Mouse (Mus musculus) forebrain, embryonic 13.5 days (tissue): ENCODE results near the gene Skint1. TPM values are rescaled to one million over a fixed set of nuclear protein-coding genes. Genes with fewer than 3 reads are reported as not detected.
"Not testable (repeated sequence)": the region's sequence is repeated elsewhere in the genome, so short reads cannot be mapped to it uniquely, and the experiment has no call there.

Experiments used
- ATAC-seq: fragments of 200-750 bp; cut with Nextera tagmentation; 2 replicates; pipeline ENCODE4 v1.8.0; 2017
- H3K27ac ChIP-seq: fragments of 300-500 bp; sonication (generic); 2 replicates; pipeline ENCODE4 v1.5.1; 2015; ENCODE audit warnings: inconsistent platforms, mild to moderate bottlenecking, moderate library complexity
- H3K27me3 ChIP-seq: fragments of 300-500 bp; sonication (generic); 2 replicates; pipeline ENCODE4 v1.6.1; 2015; ENCODE audit warnings: mild to moderate bottlenecking, inconsistent platforms
- H3K36me3 ChIP-seq: fragments of 300-500 bp; sonication (generic); 2 replicates; pipeline ENCODE4 v1.6.1; 2015; ENCODE audit warnings: mild to moderate bottlenecking, inconsistent platforms; ENCODE audit not compliant: poor library complexity, severe bottlenecking
- H3K4me1 ChIP-seq: fragments of 300-500 bp; sonication (generic); 2 replicates; pipeline ENCODE4 v1.6.1; 2015; ENCODE audit warnings: inconsistent platforms
- H3K4me2 ChIP-seq: fragments of 300-500 bp; sonication (generic); 2 replicates; pipeline ENCODE4 v1.6.1; 2015; ENCODE audit warnings: inconsistent platforms, mild to moderate bottlenecking, moderate library complexity
- H3K4me3 ChIP-seq: fragments of 300-500 bp; sonication (generic); 2 replicates; pipeline ENCODE4 v1.5.1; 2015; ENCODE audit warnings: mild to moderate bottlenecking, inconsistent platforms
- H3K9ac ChIP-seq: fragments of 300-500 bp; sonication (generic); 2 replicates; pipeline ENCODE4 v1.6.1; 2015; ENCODE audit warnings: mild to moderate bottlenecking, inconsistent platforms
- H3K9me3 ChIP-seq: fragments of 300-500 bp; sonication (generic); replicated peaks from 2 replicates; pipeline ENCODE4 v1.6.1; 2016; ENCODE audit warnings: inconsistent platforms
- WGBS: fragments of 180-500 bp; shearing (Covaris S2); methylation state at CpG from one replicate; pipeline ENCODE4 v1.1.7; 2015; 5-methylcytosine and 5-hydroxymethylcytosine counted together
- polyA plus RNA-seq: library from polyadenylated mRNA; unstranded; fragments of >200 nt; fragmentation: Nextera tagmentation; extraction: Ambion mirVana; gene quantifications from 2 replicates; pipeline ENCODE4 v1.2.1, GENCODE M21; 2015

Gene Skint1
- not detected in 2 replicates for polyA plus RNA-seq

DNA sequence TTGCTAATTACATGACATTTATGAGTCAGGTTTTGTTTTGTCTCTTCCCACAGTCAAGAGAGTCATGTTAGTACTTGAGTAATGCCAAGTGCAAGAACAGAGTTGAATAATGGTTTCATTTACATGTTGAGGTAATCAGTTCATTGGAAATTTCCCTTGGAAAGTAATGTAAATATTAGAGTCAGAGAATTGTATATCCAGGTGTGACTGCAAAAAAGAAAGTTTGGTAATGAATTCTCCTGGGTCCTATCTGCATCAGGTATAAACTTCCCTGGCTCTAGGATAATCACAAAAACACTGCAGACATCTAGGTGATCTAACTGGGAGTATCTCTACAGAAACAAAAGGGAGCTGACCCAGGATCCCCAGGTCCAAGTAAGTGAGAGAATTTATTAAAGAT is at the start of gene Skint1:
TSS of gene Skint1 (plus strand) at position 301 of the 400 bp plus-strand sequence.
- Histone ChIP-seq H3K27me3 (no peaks in the 10 kb centered on the region), H3K9me3 (no peaks in the 10 kb centered on the region), H3K4me2 (no peak within 1 kb of the TSS), H3K36me3 (no peaks in the 10 kb centered on the region), H3K9ac (no peak within 1 kb of the TSS), H3K27ac (no peak within 1 kb of the TSS), H3K4me3 (no peak within 1 kb of the TSS), H3K4me1 (no peaks in the 10 kb centered on the region)
- no peak for ATAC-seq

DNA sequence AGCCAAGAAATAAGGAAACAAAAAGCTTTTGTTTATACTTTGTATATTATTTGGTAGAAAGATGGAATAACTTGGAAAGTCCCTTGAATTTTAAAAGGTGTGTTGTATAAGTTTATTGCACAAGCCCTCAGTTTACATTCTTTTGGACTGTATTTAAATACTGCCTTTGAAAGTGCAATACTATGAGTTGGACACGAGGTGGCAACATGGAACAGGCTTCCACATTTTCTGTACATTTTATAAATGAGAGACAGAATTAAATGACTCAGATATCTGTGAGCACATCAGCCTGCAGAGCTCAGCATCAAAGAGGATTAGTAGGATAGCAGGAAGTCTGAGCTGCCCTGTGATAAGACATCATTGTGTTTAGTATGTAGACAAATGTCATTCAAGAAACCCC is 44.8 kb upstream of the Skint1 start:
- no peak overlapping the region for H3K4me3 ChIP-seq
- ATAC-seq, result no peak
- H3K27ac ChIP-seq, result no peak overlapping the region
- H3K9me3 ChIP-seq, result no peaks in the 10 kb centered on the region
- H3K4me2 ChIP-seq, result no peak overlapping the region
- H3K4me1 ChIP-seq, result no peaks in the 10 kb centered on the region
- H3K9ac ChIP-seq, result no peak overlapping the region
- H3K27me3 ChIP-seq, result no peaks in the 10 kb centered on the region
- 33% methylated on average over 1 of the region's 1 CpGs for WGBS
- H3K36me3 ChIP-seq, result no peaks in the 10 kb centered on the region

DNA sequence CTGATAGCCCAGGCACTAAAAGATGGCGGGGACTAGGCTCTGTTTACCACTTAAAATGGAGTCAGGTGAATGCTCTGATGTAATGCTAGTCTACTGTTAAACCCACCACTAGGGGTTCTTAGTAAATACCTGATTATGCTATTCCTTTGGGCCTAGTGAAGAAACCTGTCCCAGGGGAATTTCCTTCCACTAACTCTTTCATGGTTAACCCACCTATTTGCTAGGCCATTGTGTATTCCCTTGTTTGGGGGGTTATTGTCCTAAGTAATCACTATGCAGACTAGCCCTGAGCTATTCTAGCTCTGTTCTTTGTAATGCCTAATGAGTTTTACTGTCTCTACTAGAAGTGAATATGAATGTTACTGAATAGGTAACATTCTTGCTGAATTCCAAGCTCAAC is 42.8 kb upstream of the Skint1 start:
- not testable (repeated sequence) for H3K4me2 ChIP-seq, H3K27me3 ChIP-seq, H3K4me1 ChIP-seq, H3K27ac ChIP-seq, H3K36me3 ChIP-seq, H3K9me3 ChIP-seq, H3K4me3 ChIP-seq, ATAC-seq, H3K9ac ChIP-seq
- 81% methylated on average over 1 of the region's 1 CpGs for WGBS

GRCm38 (mm10) chr4:111963669-111964068 is 42.4 kb upstream of the Skint1 start:
- H3K4me3 ChIP-seq, result no peak overlapping the region
- WGBS, result 85% methylated on average over 3 of the region's 3 CpGs
- H3K27ac ChIP-seq, result no peak overlapping the region
- ATAC-seq, result no peak
- H3K4me1 ChIP-seq, result no peaks in the 10 kb centered on the region
- H3K36me3 ChIP-seq, result no peaks in the 10 kb centered on the region
- no peak overlapping the region for H3K9ac ChIP-seq
- no peaks in the 10 kb centered on the region for H3K9me3 ChIP-seq
- no peak overlapping the region for H3K4me2 ChIP-seq
- H3K27me3 ChIP-seq, result no peaks in the 10 kb centered on the region

GRCm38 (mm10) chr4:111972623-111973022 is 33.4 kb upstream of the Skint1 start, which contains the start of gene Skint7:
Skint7 (plus strand) TSS chr4:111972923.
- Histone ChIP-seq H3K36me3 (no peaks in the 10 kb centered on the region), H3K27ac (no peak within 1 kb of the TSS), H3K9me3 (no peaks in the 10 kb centered on the region), H3K4me1 (no peaks in the 10 kb centered on the region), H3K27me3 (no peaks in the 10 kb centered on the region), H3K9ac (no peak within 1 kb of the TSS), H3K4me2 (no peak within 1 kb of the TSS), H3K4me3 (no peak within 1 kb of the TSS)
- ATAC-seq, result no peak
- WGBS, result 93% methylated on average over 1 of the region's 1 CpGs

DNA sequence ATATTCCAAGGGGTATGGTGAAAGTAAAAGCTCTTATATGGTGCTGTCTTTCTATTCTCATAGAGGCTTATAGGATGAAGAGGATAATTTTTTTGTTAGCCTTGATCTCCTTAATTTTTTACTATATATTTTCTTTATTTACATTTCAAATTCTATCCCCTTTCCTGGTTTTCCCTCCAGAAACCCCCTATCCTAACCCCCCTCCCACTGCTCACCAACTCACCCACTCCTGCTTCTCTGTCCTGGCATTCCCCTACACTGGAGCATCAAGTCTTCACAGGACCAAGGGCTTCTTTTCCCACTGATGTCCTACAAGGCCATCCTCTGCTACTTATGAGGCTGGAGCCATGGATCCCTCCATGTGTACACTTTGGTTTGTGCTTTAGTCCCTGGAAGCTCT is 65.6 kb downstream of the Skint1 start, which contains the start of gene Skint4:
TSS of gene Skint4 (plus strand) at position 301 of the 400 bp plus-strand sequence.
- H3K4me1 ChIP-seq, result no peaks in the 10 kb centered on the region
- no peak within 1 kb of the TSS for H3K27ac ChIP-seq
- H3K4me3 ChIP-seq, result no peak within 1 kb of the TSS
- H3K9ac ChIP-seq, result no peak within 1 kb of the TSS
- H3K4me2 ChIP-seq, result no peak within 1 kb of the TSS
- no peaks in the 10 kb centered on the region for H3K27me3 ChIP-seq
- ATAC-seq, result no peak
- H3K36me3 ChIP-seq, result no peaks in the 10 kb centered on the region
- 0 out of 2 replicates have a peak, but pooled peaks cover 7% of the 10 kb centered on the region for H3K9me3 ChIP-seq

Other genes starting within 250 kb of the Skint1 start
- not detected in 2 replicates for gene Slc5a9, start 103.4 kb upstream of the Skint1 start, polyA plus RNA-seq
- not detected in 2 replicates for gene Skint8, start 86.9 kb upstream of the Skint1 start, polyA plus RNA-seq
- not detected in 2 replicates for gene Skint7, start 33.3 kb upstream of the Skint1 start, polyA plus RNA-seq
- gene Skint4, start 65.7 kb downstream of the Skint1 start, polyA plus RNA-seq, result not detected in 2 replicates
- not detected in 2 replicates for gene Skint3, start 226.0 kb downstream of the Skint1 start, polyA plus RNA-seq